Mouse (Mus musculus): ENCODE measurements around the gene Git1. TPM values are rescaled to one million over a fixed set of nuclear protein-coding genes. Genes with fewer than 3 reads are reported as not detected.

Git1 gene
- total and polyA plus RNA-seq, 3 experiments = 8.8 to 57.8 (median 28.9) TPM

DNA sequence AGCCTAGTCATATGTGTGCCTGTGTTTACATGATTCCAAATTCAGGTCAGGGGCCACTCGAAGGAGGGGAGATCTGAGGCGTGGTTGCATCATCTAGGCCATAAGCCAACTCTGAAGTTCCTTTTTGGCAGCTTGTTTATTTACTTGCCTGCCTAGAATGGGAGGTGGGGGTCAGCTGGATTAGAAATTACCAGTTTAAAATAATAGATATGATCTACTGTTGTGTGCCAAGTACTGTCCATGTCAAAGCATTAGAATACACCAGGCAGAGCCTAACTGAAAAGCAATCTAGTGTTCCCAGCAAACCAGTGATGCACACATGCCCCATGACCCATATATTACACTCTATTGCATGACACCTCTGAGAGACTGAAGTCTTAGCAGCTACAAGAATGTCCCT lies 48.4 kb upstream of the Git1 start:
- dilution Hi-C loops (cut with MboI; ENCODE audit: extremely low pct_ligation_motif_present, extremely low pct_unique_long_range_greater_than_20kb, low sequenced_read_pairs) = no loop called here
- H3K4me3 ChIP-seq (replicated peaks in 1 of 3; ENCODE audit: low read depth in 2 of 3, low read length in 2 of 3, poor library complexity in 1 of 3) = no peak overlapping the region
- H3K9me3 ChIP-seq (replicated peaks; ENCODE audit: low read length) = no peaks in the 10 kb centered on the region
- no peaks in the 10 kb centered on the region for H3K27me3 ChIP-seq (replicated peaks)
- H3K27ac ChIP-seq (ENCODE audit: insufficient read depth, low read depth) = no peak overlapping the region
- no peak for DNase-seq (ENCODE audit: extremely low read depth)
- in situ Hi-C loops (cut with MboI; ENCODE audit: low pct_ligation_motif_present, low pct_unique_long_range_greater_than_20kb, low sequenced_read_pairs) = loop anchor here (5.0 to 10.0 kb wide), 4 partner anchors 100 to 340 kb away; partner anchors contain the start of gene Ssh2
- no peak for TF ChIP-seq ZNF384 (IDR thresholded peaks at IDR 0.05; ENCODE audit: low read depth, low read length)
- no peak for TF ChIP-seq RCOR1 (conservative IDR thresholded peaks at IDR 0.05; ENCODE audit: low read depth, low read length)
- TF ChIP-seq E2F4 (IDR thresholded peaks at IDR 0.05; ENCODE audit: insufficient replicate concordance, low read depth, low read length) = no peak
- TF ChIP-seq MEF2A (IDR thresholded peaks at IDR 0.05; ENCODE audit: borderline replicate concordance, low read depth, low read length) = no peak
- peaks cover 25 to 73% of the 10 kb centered on the region in 2 experiments for H3K4me1 ChIP-seq (ENCODE audit: control insufficient read depth in 1 of 2, insufficient read depth in 2 of 2)
- peaks cover 18 to 41% of the 10 kb centered on the region in 2 experiments for H3K36me3 ChIP-seq (replicated peaks in 1 of 2; ENCODE audit: control insufficient read depth in 1 of 2, insufficient read depth in 1 of 2, low read length in 1 of 2)
- H3K9ac ChIP-seq (ENCODE audit: insufficient read depth, low read depth) = peak overlapping the region; percentile 17; the same call in 1 of the 2 replicates
- H3K4me2 ChIP-seq (ENCODE audit: insufficient read depth, low read depth, poor library complexity, severe bottlenecking) = no peak overlapping the region
- no peaks in the 10 kb centered on the region for H3K79me2 ChIP-seq (replicated peaks; ENCODE audit: control insufficient read depth, extremely low read depth, insufficient read depth, poor library complexity, severe bottlenecking)

DNA sequence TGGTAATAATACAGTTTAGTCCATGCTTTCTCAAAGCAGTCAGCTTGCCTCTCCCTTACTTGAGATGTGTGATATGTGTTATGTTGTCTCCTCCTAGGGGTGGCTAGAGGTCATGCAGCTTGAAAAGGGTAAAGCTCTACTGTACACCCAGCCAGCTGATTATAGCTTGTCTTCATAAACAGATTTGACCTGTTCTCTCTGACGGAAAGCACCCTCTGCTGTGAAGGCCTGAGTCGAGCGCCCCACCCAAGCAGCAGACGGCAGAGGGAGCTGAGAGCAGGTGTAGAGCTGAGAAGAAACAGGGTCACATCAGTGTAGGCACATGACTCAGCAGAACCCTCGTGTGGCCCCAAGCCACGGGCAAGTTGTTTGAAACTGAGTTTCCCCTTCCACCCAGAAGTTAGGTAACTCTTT lies 46.7 kb upstream of the Git1 start:
- H3K9me3 ChIP-seq (replicated peaks; ENCODE audit: low read length) = no peaks in the 10 kb centered on the region
- H3K27ac ChIP-seq (ENCODE audit: insufficient read depth, low read depth) = peak overlapping the region; percentile 5
- dilution Hi-C loops (cut with MboI; ENCODE audit: extremely low pct_ligation_motif_present, extremely low pct_unique_long_range_greater_than_20kb, low sequenced_read_pairs) (no loop called here), in situ Hi-C loops (cut with MboI; ENCODE audit: low pct_ligation_motif_present, low pct_unique_long_range_greater_than_20kb, low sequenced_read_pairs) (loop anchor here (5.0 to 10.0 kb wide), 4 partner anchors 102 to 342 kb away; partner anchors contain the start of gene Ssh2)
- no peaks in the 10 kb centered on the region for H3K27me3 ChIP-seq (replicated peaks)
- H3K79me2 ChIP-seq (replicated peaks; ENCODE audit: control insufficient read depth, extremely low read depth, insufficient read depth, poor library complexity, severe bottlenecking) = no peaks in the 10 kb centered on the region
- H3K9ac ChIP-seq (ENCODE audit: insufficient read depth, low read depth) = 0 out of 2 replicates have a peak overlapping the region, but pooled peaks have one; percentile 24
- peak; percentile 94 for DNase-seq (ENCODE audit: extremely low read depth)
- H3K4me3 ChIP-seq (replicated peaks in 1 of 3; ENCODE audit: low read depth in 2 of 3, low read length in 2 of 3, poor library complexity in 1 of 3) = no peak overlapping the region
- peaks cover 25 to 63% of the 10 kb centered on the region in 2 experiments for H3K4me1 ChIP-seq (ENCODE audit: control insufficient read depth in 1 of 2, insufficient read depth in 2 of 2)
- H3K4me2 ChIP-seq (ENCODE audit: insufficient read depth, low read depth, poor library complexity, severe bottlenecking) = peak overlapping the region; percentile 38; the same call in 1 of the 2 replicates
- peaks cover 14 to 44% of the 10 kb centered on the region in 2 experiments for H3K36me3 ChIP-seq (replicated peaks in 1 of 2; ENCODE audit: control insufficient read depth in 1 of 2, insufficient read depth in 1 of 2, low read length in 1 of 2)
- TF ChIP-seq POLR2AphosphoS2 (IDR thresholded peaks at IDR 0.05; ENCODE audit: low read depth, low read length) (no peak), USF1 (IDR thresholded peaks at IDR 0.05; ENCODE audit: low read depth, low read length) (peak; percentile 42), MAX (IDR thresholded peaks at IDR 0.05; ENCODE audit: low read length) (peak; percentile 80), TBP (conservative IDR thresholded peaks at IDR 0.05; ENCODE audit: low read depth, low read length) (0 out of 2 replicates have a peak, but pooled peaks have one; percentile 43), JUN (IDR thresholded peaks at IDR 0.05; ENCODE audit: insufficient read depth, low read depth, low read length) (no peak), PAX5 (IDR thresholded peaks at IDR 0.05; ENCODE audit: low read length) (no peak), E2F4 (IDR thresholded peaks at IDR 0.05; ENCODE audit: insufficient replicate concordance, low read depth, low read length) (no peak), ZC3H11A (IDR thresholded peaks at IDR 0.05; ENCODE audit: low read depth, low read length) (peak; percentile 55), ELF1 (IDR thresholded peaks at IDR 0.05; ENCODE audit: low read depth, low read length) (no peak; the same call in 1 of the 2 replicates), MXI1 (IDR thresholded peaks at IDR 0.05; ENCODE audit: low read depth, low read length) (peak; percentile 72; the same call in 1 of the 2 replicates), CHD1 (IDR thresholded peaks at IDR 0.05; ENCODE audit: low read depth, low read length) (no peak), GABPA (IDR thresholded peaks at IDR 0.05; ENCODE audit: insufficient replicate concordance, low read depth, low read length) (peak; percentile 22; the same call in 1 of the 2 replicates), CHD2 (IDR thresholded peaks at IDR 0.05; ENCODE audit: low read length) (no peak; the same call in 1 of the 2 replicates), NRF1 (IDR thresholded peaks at IDR 0.05; ENCODE audit: low read depth, low read length) (peak; percentile 34; the same call in 1 of the 2 replicates), ZKSCAN1 (IDR thresholded peaks at IDR 0.05; ENCODE audit: borderline replicate concordance, low read depth, low read length) (no peak), ZNF384 (IDR thresholded peaks at IDR 0.05; ENCODE audit: low read depth, low read length) (no peak), ZMIZ1 (IDR thresholded peaks at IDR 0.05; ENCODE audit: low read depth, low read length) (no peak), ETS1 (conservative IDR thresholded peaks at IDR 0.05; ENCODE audit: low read depth, low read length) (peak; percentile 74), POLR2A (IDR thresholded peaks at IDR 0.05; ENCODE audit: low read depth, low read length) (0 out of 2 replicates have a peak, but pooled peaks have one; percentile 27), BHLHE40 (IDR thresholded peaks at IDR 0.05; ENCODE audit: low read depth, low read length) (peak; percentile 93), JUND (conservative IDR thresholded peaks at IDR 0.05; ENCODE audit: low read depth, low read length) (peak; percentile 46), MEF2A (IDR thresholded peaks at IDR 0.05; ENCODE audit: borderline replicate concordance, low read depth, low read length) (peak; percentile 56; the same call in 1 of the 2 replicates), USF2 (conservative IDR thresholded peaks at IDR 0.05; ENCODE audit: low read depth, low read length) (peak; percentile 44; the same call in 1 of the 2 replicates), HCFC1 (IDR thresholded peaks at IDR 0.05; ENCODE audit: low read depth, low read length) (no peak; the same call in 1 of the 2 replicates), RAD21 (IDR thresholded peaks at IDR 0.05; ENCODE audit: low read depth, low read length) (peak; percentile 97), MAFK (IDR thresholded peaks at IDR 0.05; ENCODE audit: insufficient replicate concordance, low read length) (peak; percentile 95), SMC3 (IDR thresholded peaks at IDR 0.05; ENCODE audit: low read depth, low read length) (peak; percentile 92), UBTF (IDR thresholded peaks at IDR 0.05; ENCODE audit: low read depth, low read length) (0 out of 2 replicates have a peak, but pooled peaks have one; percentile 51), MYC (IDR thresholded peaks at IDR 0.05; ENCODE audit: low read depth, low read length) (peak; percentile 75)

Measured in CH12.LX (cell line).